Mouse (Mus musculus) thymus, adult 2 months (tissue): ENCODE measurements around the gene Tubd1.

Source experiments
- CTCF ChIP-seq: fragments of 200-500 bp; IDR thresholded peaks from 2 replicates; pipeline ENCODE4 v1.5.1; 2012; ENCODE audit warnings: mild to moderate bottlenecking, control low read depth, low read length, moderate library complexity, borderline replicate concordance; ENCODE audit not compliant: control insufficient read depth, poor library complexity, insufficient read depth; ENCODE audit errors: extremely low read depth
- POLR2A ChIP-seq: fragments of 200-500 bp; IDR thresholded peaks from 2 replicates; pipeline ENCODE4 v1.6.1; 2012; ENCODE audit warnings: mild to moderate bottlenecking, low read length, control low read depth, moderate library complexity; ENCODE audit not compliant: control insufficient read depth, poor library complexity, insufficient read depth; ENCODE audit errors: extremely low read depth

GRCm38 (mm10) chr11:86534201-86534910 is 10.4 kb upstream of the Tubd1 start:
- TF ChIP-seq POLR2A (no peak), CTCF (no peak)
